Mouse (Mus musculus): ENCODE data around the gene Plgrkt. TPM values are rescaled to one million over a fixed set of nuclear protein-coding genes. Genes with fewer than 3 reads are reported as not detected.

Plgrkt gene
- polyA plus RNA-seq, 1 experiment from 2014 or later: 43.6 TPM

GRCm38 (mm10) chr19:29390483-29390882, 23.3 kb upstream of the Plgrkt start:
- H3K9ac ChIP-seq (ENCODE audit: low read depth, low read length): no peak overlapping the region
- no peaks in the 10 kb centered on the region for H3K4me1 ChIP-seq (ENCODE audit: control insufficient read depth, insufficient read depth, low read length)
- H3K27me3 ChIP-seq (ENCODE audit: control insufficient read depth, insufficient read depth, low read length): no peaks in the 10 kb centered on the region
- 47% methylated on average over 5 of the region's 5 CpGs for WGBS (ENCODE audit: insufficient replicate concordance)
- H3K4me2 ChIP-seq: no peak overlapping the region
- no peak overlapping the region for H3K27ac ChIP-seq (ENCODE audit: low read depth, low read length)
- H3K4me3 ChIP-seq (ENCODE audit: low read depth, low read length): no peak overlapping the region
- no peak for ATAC-seq (replicated peaks; ENCODE audit: insufficient number of reproducible peaks, low FRiP score, low TSS enrichment)
- no peaks in the 10 kb centered on the region for H3K36me3 ChIP-seq (ENCODE audit: control insufficient read depth, insufficient read depth, low read length)
- no peaks in the 10 kb centered on the region for H3K9me3 ChIP-seq (replicated peaks; ENCODE audit: control insufficient read depth, low read length)

GRCm38 (mm10) chr19:29388818-29389217, 21.6 kb upstream of the Plgrkt start:
- no peaks in the 10 kb centered on the region for H3K36me3 ChIP-seq (ENCODE audit: control insufficient read depth, insufficient read depth, low read length)
- H3K9me3 ChIP-seq (replicated peaks; ENCODE audit: control insufficient read depth, low read length): no peaks in the 10 kb centered on the region
- 89% methylated on average over 1 of the region's 1 CpGs for WGBS (ENCODE audit: insufficient replicate concordance)
- no peak overlapping the region for H3K27ac ChIP-seq (ENCODE audit: low read depth, low read length)
- H3K4me2 ChIP-seq: no peak overlapping the region
- ATAC-seq (replicated peaks; ENCODE audit: insufficient number of reproducible peaks, low FRiP score, low TSS enrichment): no peak
- no peaks in the 10 kb centered on the region for H3K27me3 ChIP-seq (ENCODE audit: control insufficient read depth, insufficient read depth, low read length)
- no peak overlapping the region for H3K4me3 ChIP-seq (ENCODE audit: low read depth, low read length)
- no peaks in the 10 kb centered on the region for H3K4me1 ChIP-seq (ENCODE audit: control insufficient read depth, insufficient read depth, low read length)
- no peak overlapping the region for H3K9ac ChIP-seq (ENCODE audit: low read depth, low read length)

- Histone ChIP-seq H3K9ac (ENCODE audit: low read depth, low read length) (no peak overlapping the region), H3K4me2 (no peak overlapping the region), H3K9me3 (replicated peaks; ENCODE audit: control insufficient read depth, low read length) (no peaks in the 10 kb centered on the region), H3K27ac (ENCODE audit: low read depth, low read length) (no peak overlapping the region), H3K4me3 (ENCODE audit: low read depth, low read length) (no peak overlapping the region), H3K4me1 (ENCODE audit: control insufficient read depth, insufficient read depth, low read length) (no peaks in the 10 kb centered on the region), H3K36me3 (ENCODE audit: control insufficient read depth, insufficient read depth, low read length) (no peaks in the 10 kb centered on the region), H3K27me3 (ENCODE audit: control insufficient read depth, insufficient read depth, low read length) (no peaks in the 10 kb centered on the region)
- no peak for ATAC-seq (replicated peaks; ENCODE audit: insufficient number of reproducible peaks, low FRiP score, low TSS enrichment)
- 72% methylated on average over 4 of the region's 4 CpGs for WGBS (ENCODE audit: insufficient replicate concordance)
These were observed 18.6 kb upstream of the Plgrkt start for GRCm38 (mm10) chr19:29385822-29386221.

GRCm38 (mm10) chr19:29384994-29385393, 17.8 kb upstream of the Plgrkt start:
- Histone ChIP-seq H3K27me3 (ENCODE audit: control insufficient read depth, insufficient read depth, low read length) (no peaks in the 10 kb centered on the region), H3K9ac (ENCODE audit: low read depth, low read length) (no peak overlapping the region), H3K4me3 (ENCODE audit: low read depth, low read length) (no peak overlapping the region), H3K27ac (ENCODE audit: low read depth, low read length) (no peak overlapping the region), H3K4me2 (no peak overlapping the region), H3K9me3 (replicated peaks; ENCODE audit: control insufficient read depth, low read length) (no peaks in the 10 kb centered on the region), H3K4me1 (ENCODE audit: control insufficient read depth, insufficient read depth, low read length) (no peaks in the 10 kb centered on the region), H3K36me3 (ENCODE audit: control insufficient read depth, insufficient read depth, low read length) (no peaks in the 10 kb centered on the region)
- no peak for ATAC-seq (replicated peaks; ENCODE audit: insufficient number of reproducible peaks, low FRiP score, low TSS enrichment)
- WGBS (ENCODE audit: insufficient replicate concordance): 82% methylated on average over 6 of the region's 6 CpGs

- no peak overlapping the region for H3K4me3 ChIP-seq (ENCODE audit: low read depth, low read length)
- H3K27me3 ChIP-seq (ENCODE audit: control insufficient read depth, insufficient read depth, low read length): no peaks in the 10 kb centered on the region
- no peak for ATAC-seq (replicated peaks; ENCODE audit: insufficient number of reproducible peaks, low FRiP score, low TSS enrichment)
- 86% methylated on average over 9 of the region's 9 CpGs for WGBS (ENCODE audit: insufficient replicate concordance)
- H3K27ac ChIP-seq (ENCODE audit: low read depth, low read length): no peak overlapping the region
- no peaks in the 10 kb centered on the region for H3K36me3 ChIP-seq (ENCODE audit: control insufficient read depth, insufficient read depth, low read length)
- H3K9ac ChIP-seq (ENCODE audit: low read depth, low read length): no peak overlapping the region
- H3K4me2 ChIP-seq: no peak overlapping the region
- no peaks in the 10 kb centered on the region for H3K4me1 ChIP-seq (ENCODE audit: control insufficient read depth, insufficient read depth, low read length)
- H3K9me3 ChIP-seq (replicated peaks; ENCODE audit: control insufficient read depth, low read length): no peaks in the 10 kb centered on the region
These were observed 17.2 kb upstream of the Plgrkt start for GRCm38 (mm10) chr19:29384412-29384811.

GRCm38 (mm10) chr19:29383368-29383767, 16.2 kb upstream of the Plgrkt start:
- H3K4me3 ChIP-seq (ENCODE audit: low read depth, low read length): no peak overlapping the region
- no peaks in the 10 kb centered on the region for H3K36me3 ChIP-seq (ENCODE audit: control insufficient read depth, insufficient read depth, low read length)
- H3K27me3 ChIP-seq (ENCODE audit: control insufficient read depth, insufficient read depth, low read length): no peaks in the 10 kb centered on the region
- no peaks in the 10 kb centered on the region for H3K9me3 ChIP-seq (replicated peaks; ENCODE audit: control insufficient read depth, low read length)
- H3K27ac ChIP-seq (ENCODE audit: low read depth, low read length): no peak overlapping the region
- no peak overlapping the region for H3K9ac ChIP-seq (ENCODE audit: low read depth, low read length)
- 87% methylated on average over 5 of the region's 5 CpGs for WGBS (ENCODE audit: insufficient replicate concordance)
- ATAC-seq (replicated peaks; ENCODE audit: insufficient number of reproducible peaks, low FRiP score, low TSS enrichment): no peak
- no peaks in the 10 kb centered on the region for H3K4me1 ChIP-seq (ENCODE audit: control insufficient read depth, insufficient read depth, low read length)
- no peak overlapping the region for H3K4me2 ChIP-seq

GRCm38 (mm10) chr19:29379839-29380603, 12.8 kb upstream of the Plgrkt start:
- 80% methylated on average over 14 of the region's 14 CpGs for WGBS (ENCODE audit: insufficient replicate concordance)

GRCm38 (mm10) chr19:29376382-29376781, 9.2 kb upstream of the Plgrkt start:
- Histone ChIP-seq H3K9ac (ENCODE audit: low read depth, low read length) (no peak overlapping the region), H3K9me3 (replicated peaks; ENCODE audit: control insufficient read depth, low read length) (no peaks in the 10 kb centered on the region), H3K4me3 (ENCODE audit: low read depth, low read length) (no peak overlapping the region), H3K4me2 (no peak overlapping the region), H3K27me3 (ENCODE audit: control insufficient read depth, insufficient read depth, low read length) (no peaks in the 10 kb centered on the region), H3K36me3 (ENCODE audit: control insufficient read depth, insufficient read depth, low read length) (no peaks in the 10 kb centered on the region), H3K27ac (ENCODE audit: low read depth, low read length) (no peak overlapping the region), H3K4me1 (ENCODE audit: control insufficient read depth, insufficient read depth, low read length) (no peaks in the 10 kb centered on the region)
- WGBS (ENCODE audit: insufficient replicate concordance): 63% methylated on average over 3 of the region's 3 CpGs
- ATAC-seq (replicated peaks; ENCODE audit: insufficient number of reproducible peaks, low FRiP score, low TSS enrichment): no peak

More at GRCm38 (mm10) chr19:29379839-29380603, 12.8 kb upstream of the Plgrkt start:
- Histone ChIP-seq H3K4me2 (no peak overlapping the region), H3K9me3 (replicated peaks; ENCODE audit: control insufficient read depth, low read length) (no peaks in the 10 kb centered on the region), H3K4me3 (ENCODE audit: low read depth, low read length) (no peak overlapping the region), H3K27ac (ENCODE audit: low read depth, low read length) (no peak overlapping the region), H3K4me1 (ENCODE audit: control insufficient read depth, insufficient read depth, low read length) (no peaks in the 10 kb centered on the region), H3K9ac (ENCODE audit: low read depth, low read length) (no peak overlapping the region), H3K36me3 (ENCODE audit: control insufficient read depth, insufficient read depth, low read length) (no peaks in the 10 kb centered on the region), H3K27me3 (ENCODE audit: control insufficient read depth, insufficient read depth, low read length) (no peaks in the 10 kb centered on the region)
- ATAC-seq (replicated peaks; ENCODE audit: insufficient number of reproducible peaks, low FRiP score, low TSS enrichment): no peak

- no peaks in the 10 kb centered on the region for H3K9me3 ChIP-seq (replicated peaks; ENCODE audit: control insufficient read depth, low read length)
- H3K4me1 ChIP-seq (ENCODE audit: control insufficient read depth, insufficient read depth, low read length): no peaks in the 10 kb centered on the region
- ATAC-seq (replicated peaks; ENCODE audit: insufficient number of reproducible peaks, low FRiP score, low TSS enrichment): no peak
- no peak overlapping the region for H3K4me3 ChIP-seq (ENCODE audit: low read depth, low read length)
- H3K36me3 ChIP-seq (ENCODE audit: control insufficient read depth, insufficient read depth, low read length): no peaks in the 10 kb centered on the region
- 79% methylated on average over 9 of the region's 9 CpGs for WGBS (ENCODE audit: insufficient replicate concordance)
- no peak overlapping the region for H3K4me2 ChIP-seq
- no peaks in the 10 kb centered on the region for H3K27me3 ChIP-seq (ENCODE audit: control insufficient read depth, insufficient read depth, low read length)
- no peak overlapping the region for H3K27ac ChIP-seq (ENCODE audit: low read depth, low read length)
- H3K9ac ChIP-seq (ENCODE audit: low read depth, low read length): no peak overlapping the region
These were observed 7.8 kb upstream of the Plgrkt start for GRCm38 (mm10) chr19:29374947-29375346.

All from heart, embryonic 11.5 days (tissue).